Mouse (Mus musculus) liver, embryonic 14.5 days (tissue): ENCODE results near the gene Gm49027. TPM values are rescaled to one million over a fixed set of nuclear protein-coding genes. Genes with fewer than 3 reads are reported as not detected.

Experiments used
- ATAC-seq: fragments of 200-750 bp; cut with Nextera tagmentation; 2 replicates; pipeline ENCODE4 v1.8.0; 2017; ENCODE audit warnings: moderate number of reproducible peaks, mild to moderate bottlenecking, moderate library complexity; ENCODE audit not compliant: insufficient read depth
- DNase-seq, 3 experiments: peaks; one replicate each; pipeline ENCODE4 v3.0.0-alpha.2; 2012 to 2013; ENCODE audit warnings: low read depth in 3 of 3, low spot score in 3 of 3
- H3K27ac ChIP-seq: fragments of 300-500 bp; sonication (generic); 2 replicates; pipeline ENCODE4 v1.5.1; 2014; ENCODE audit warnings: moderate library complexity, mild to moderate bottlenecking, control low read depth, inconsistent platforms
- H3K27me3 ChIP-seq: fragments of 300-500 bp; sonication (generic); 2 replicates; pipeline ENCODE4 v1.6.1; 2014; ENCODE audit warnings: mild to moderate bottlenecking, low read length, moderate library complexity; ENCODE audit not compliant: control insufficient read depth, insufficient read depth
- H3K36me3 ChIP-seq: fragments of 300-500 bp; sonication (generic); replicated peaks from 2 replicates; pipeline ENCODE4 v1.6.1; 2014; ENCODE audit warnings: low read depth; ENCODE audit not compliant: control insufficient read depth, insufficient read depth
- H3K4me1 ChIP-seq, 2 experiments: fragments of 200-500 bp in 1 of 2; fragments of 300-500 bp in 1 of 2; sonication (generic) in 1 of 2; replicated peaks; 2 replicates each; pipeline ENCODE4 v1.6.1; 2012 to 2014; ENCODE audit warnings: antibody characterized with exemption in 1 of 2, inconsistent platforms in 1 of 2, low read length in 1 of 2; ENCODE audit not compliant: control insufficient read depth in 2 of 2, insufficient read depth in 2 of 2
- H3K4me2 ChIP-seq: fragments of 300-500 bp; sonication (generic); 2 replicates; pipeline ENCODE4 v1.6.1; 2014; ENCODE audit warnings: low read depth, mild to moderate bottlenecking, control low read depth, moderate library complexity
- H3K4me3 ChIP-seq, 2 experiments: fragments of 200-500 bp in 1 of 2; fragments of 300-500 bp in 1 of 2; sonication (generic) in 1 of 2; 2 replicates each; pipeline ENCODE4 v1.5.1; 2012 to 2014; ENCODE audit warnings: low read depth in 2 of 2, low read length in 2 of 2, mild to moderate bottlenecking in 2 of 2, control low read depth in 1 of 2, inconsistent platforms in 1 of 2, moderate library complexity in 1 of 2; ENCODE audit not compliant: insufficient read depth in 1 of 2
- H3K9ac ChIP-seq: fragments of 300-500 bp; sonication (generic); replicated peaks from 2 replicates; pipeline ENCODE4 v1.6.1; 2014; ENCODE audit warnings: mild to moderate bottlenecking, control low read depth, moderate library complexity
- H3K9me3 ChIP-seq: fragments of 300-500 bp; sonication (generic); 2 replicates; pipeline ENCODE4 v1.6.1; 2016; ENCODE audit warnings: low read length, mixed read lengths; ENCODE audit not compliant: control insufficient read depth
- CTCF ChIP-seq: IDR thresholded peaks from 2 replicates; pipeline ENCODE4 v1.5.1; 2016; ENCODE audit warnings: antibody characterized with exemption, low read depth, control low read depth
- EP300 ChIP-seq: IDR thresholded peaks from 2 replicates; pipeline ENCODE4 v1.6.1; 2016; ENCODE audit warnings: antibody characterized with exemption, low read depth
- WGBS: fragments of 180-500 bp; shearing (Covaris S2); extraction: QIAGEN DNeasy Blood & Tissue Kit; methylation state at CpG from one replicate; pipeline ENCODE4 v1.1.7; 2014; ENCODE audit not compliant: insufficient replicate concordance; 5-methylcytosine and 5-hydroxymethylcytosine counted together
- polyA plus RNA-seq, 2 experiments: library from polyadenylated mRNA; depleted of rRNA in 1 of 2; stranded (reverse) in 1 of 2; unstranded in 1 of 2; fragments of >200 nt; fragmentation: Nextera tagmentation in 1 of 2; extraction: Ambion mirVana in 1 of 2; gene quantifications; 2 replicates each; pipeline versions ENCODE4 v1.2.1 to v1.2.3; 2012 to 2014

The Gm49027 gene
- polyA plus RNA-seq (2012; rRNA removed): 0.28 and 0.44 TPM in 2 replicates
- 0.10 and 0.22 TPM in 2 replicates for polyA plus RNA-seq (2014; fragmentation: Nextera tagmentation; extraction: Ambion mirVana)

DNA sequence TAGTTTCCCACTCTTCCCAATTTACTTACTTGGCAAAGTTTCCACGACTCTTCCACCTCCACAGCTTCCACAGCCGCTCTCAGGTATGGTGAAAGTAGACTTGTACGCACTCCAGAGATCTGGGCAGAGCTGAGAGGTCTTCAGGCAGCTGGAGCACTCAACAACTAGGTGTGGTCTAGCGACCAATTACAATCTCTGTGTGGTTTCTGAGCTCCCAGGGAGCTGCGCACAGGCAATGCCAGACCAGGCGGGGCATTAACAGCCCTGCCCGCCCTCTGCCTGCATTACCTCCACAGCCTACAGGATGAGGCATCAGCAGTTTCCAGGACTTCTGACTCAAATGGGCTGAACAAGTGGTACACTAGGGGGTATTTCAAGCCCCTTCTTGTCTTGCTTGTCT lies at the start of gene Gm49027:
Gene Gm49027 (minus strand): TSS at position 208 of the 400 bp plus-strand sequence.
- Histone ChIP-seq H3K9ac (0 out of 2 replicates have a peak within 1 kb of the TSS, but pooled peaks have one; percentile 15), H3K4me3 (peak within 1 kb of the TSS; percentile 71 to 74), H3K9me3 (no peaks in the 10 kb centered on the region), H3K4me1 (peaks cover 10 to 11% of the 10 kb centered on the region in 2 experiments), H3K36me3 (peaks cover 3% of the 10 kb centered on the region; the same call in 1 of the 2 replicates), H3K27ac (no peak within 1 kb of the TSS), H3K27me3 (no peaks in the 10 kb centered on the region), H3K4me2 (peak within 1 kb of the TSS; percentile 97)
- 56% methylated on average over 7 of the region's 7 CpGs for WGBS
- ATAC-seq: no peak
- no peak for DNase-seq
- TF ChIP-seq CTCF: no peak
- TF ChIP-seq EP300: no peak

DNA sequence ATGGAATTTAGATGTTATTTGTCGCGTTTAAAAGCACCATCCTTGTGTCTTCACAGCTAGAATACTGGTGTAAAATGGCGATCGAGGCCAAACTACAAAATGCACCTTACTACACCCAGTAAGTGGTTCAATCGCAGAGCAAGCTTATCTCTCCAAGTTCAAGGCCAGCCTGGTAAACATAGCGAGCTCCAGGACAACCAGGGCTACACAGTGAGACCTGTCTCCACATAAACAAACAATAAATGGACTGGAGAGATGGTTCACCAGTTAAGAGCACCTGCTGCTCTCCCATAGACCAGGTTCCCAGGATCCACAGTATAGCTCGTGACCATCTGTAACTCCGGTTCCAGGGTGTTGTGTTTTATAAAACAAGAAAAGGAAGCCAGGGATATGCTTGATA lies 48.1 kb upstream of the Gm49027 start:
- peaks cover 4 to 8% of the 10 kb centered on the region in 2 experiments; a peak in 3 of 4 replicates for H3K4me1 ChIP-seq
- TF ChIP-seq EP300 (no peak), CTCF (no peak)
- no peaks in the 10 kb centered on the region for H3K9me3 ChIP-seq
- no peaks in the 10 kb centered on the region for H3K27me3 ChIP-seq
- peak overlapping the region; percentile 94 for H3K4me2 ChIP-seq
- DNase-seq: peak in 1 of 3 experiments; percentile 1
- ATAC-seq: 0 out of 2 replicates have a peak, but pooled peaks have one; percentile 7
- H3K4me3 ChIP-seq: peak overlapping the region; percentile 8 to 92; a peak in 2 of 4 replicates
- peaks cover 5% of the 10 kb centered on the region for H3K36me3 ChIP-seq
- WGBS: 55% methylated on average over 8 of the region's 8 CpGs
- H3K27ac ChIP-seq: no peak overlapping the region
- no peak overlapping the region for H3K9ac ChIP-seq

DNA sequence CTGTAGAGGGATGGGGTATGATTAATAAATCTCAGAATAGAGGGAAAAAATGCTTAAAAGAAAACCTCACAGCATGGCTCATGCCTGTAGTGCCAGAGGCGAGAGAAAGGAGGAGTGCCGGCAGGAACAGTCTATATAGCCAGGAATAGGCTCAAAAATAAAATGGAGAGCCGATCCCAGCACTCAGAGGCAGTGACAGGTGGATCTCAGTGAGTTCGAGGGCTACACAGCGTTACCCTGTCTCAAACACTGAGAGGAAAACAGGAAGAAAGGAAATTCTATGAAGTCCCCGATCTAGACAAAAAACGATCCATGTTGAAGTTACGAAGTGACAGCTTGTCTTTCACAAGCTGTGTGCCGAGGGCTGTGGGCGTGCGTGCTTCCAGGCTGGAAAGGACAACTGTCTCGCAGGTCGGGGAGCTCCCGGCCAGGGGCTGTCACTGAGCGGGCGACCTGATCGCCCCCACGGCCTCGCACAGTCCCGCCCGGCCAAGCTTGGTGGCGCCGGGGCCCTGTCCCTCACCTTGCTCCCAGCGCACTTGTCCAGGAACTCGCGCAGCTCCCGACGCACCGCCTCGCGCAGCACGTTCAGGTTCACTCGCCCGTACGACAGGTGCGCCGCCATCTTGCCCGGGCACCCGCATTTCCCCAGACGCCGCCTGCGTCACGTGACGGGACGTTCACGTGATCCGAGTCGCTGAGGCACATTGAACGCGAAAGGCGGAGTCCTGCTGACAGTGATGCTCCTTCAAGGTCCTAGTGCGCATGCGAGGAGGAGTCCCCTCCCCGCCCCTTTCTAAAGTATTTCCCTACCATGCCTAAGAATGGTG lies 47.3 kb upstream of the Gm49027 start, which contains the start of gene Vps33a:
Gene Vps33a (minus strand): TSS at position 682 of the 830 bp plus-strand sequence.
- Histone ChIP-seq H3K36me3 (peaks cover 5% of the 10 kb centered on the region), H3K9me3 (no peaks in the 10 kb centered on the region), H3K4me3 (peak within 1 kb of the TSS; percentile 74 to 92), H3K4me1 (peaks cover 4 to 8% of the 10 kb centered on the region in 2 experiments; a peak in 3 of 4 replicates), H3K4me2 (peak within 1 kb of the TSS; percentile 94), H3K9ac (peak within 1 kb of the TSS; percentile 91), H3K27ac (peak within 1 kb of the TSS; percentile 49), H3K27me3 (no peaks in the 10 kb centered on the region)
- DNase-seq: peak; percentile 98
- TF ChIP-seq EP300: no peak
- no peak for TF ChIP-seq CTCF
- ATAC-seq: peak; percentile 89
- under 1% methylated on average over 54 of the region's 54 CpGs for whole genome bisulfite sequencing

DNA sequence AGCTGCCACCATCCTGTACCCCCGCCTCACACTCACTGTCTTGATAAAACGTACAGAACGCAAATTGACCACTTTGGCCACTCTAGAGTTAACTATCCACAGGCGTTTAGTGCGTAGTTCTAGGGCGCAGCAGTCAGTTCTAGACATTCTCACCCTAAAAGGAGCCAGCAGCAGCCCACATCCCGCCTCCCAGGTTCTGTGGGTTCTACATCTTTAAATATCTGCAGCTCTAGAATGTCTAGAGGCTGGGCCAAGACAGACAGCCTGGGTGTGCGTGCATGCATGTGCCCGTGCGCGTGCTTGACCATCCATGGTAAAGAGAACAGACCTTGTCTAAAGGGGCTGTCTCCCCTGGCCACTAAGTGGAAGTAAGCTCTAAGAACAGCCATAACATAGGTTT lies 35.8 kb upstream of the Gm49027 start:
- no peak overlapping the region for H3K4me3 ChIP-seq
- ATAC-seq: no peak
- no peak overlapping the region for H3K9ac ChIP-seq
- no peak overlapping the region for H3K27ac ChIP-seq
- DNase-seq: no peak
- H3K4me1 ChIP-seq: no peaks in the 10 kb centered on the region
- H3K4me2 ChIP-seq: no peak overlapping the region
- no peaks in the 10 kb centered on the region for H3K9me3 ChIP-seq
- H3K27me3 ChIP-seq: no peaks in the 10 kb centered on the region
- H3K36me3 ChIP-seq: peaks cover 26% of the 10 kb centered on the region
- 88% methylated on average over 11 of the region's 11 CpGs for WGBS
- no peak for TF ChIP-seq CTCF
- no peak for TF ChIP-seq EP300

DNA sequence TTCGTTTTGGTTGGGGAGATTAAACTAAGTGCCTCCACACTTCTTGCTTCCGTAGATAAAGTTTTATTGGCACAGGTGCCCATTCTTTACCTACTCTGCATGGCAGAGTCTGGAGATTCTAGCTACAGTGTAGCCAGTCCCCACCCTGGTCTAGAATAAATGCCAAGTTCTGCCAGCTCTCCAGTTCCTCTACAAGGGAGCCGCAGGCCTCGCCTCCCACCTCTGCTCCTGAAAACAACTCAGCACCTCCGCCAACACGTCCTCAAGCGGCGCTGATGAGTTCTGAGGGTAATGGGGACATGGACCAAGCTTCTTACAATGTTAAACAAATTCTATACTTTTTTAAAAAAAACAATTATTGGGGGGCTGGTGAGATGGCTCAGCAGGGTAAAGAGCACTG lies 34.3 kb upstream of the Gm49027 start:
- ATAC-seq: no peak
- Histone ChIP-seq H3K9ac (no peak overlapping the region), H3K36me3 (peaks cover 26% of the 10 kb centered on the region), H3K27me3 (no peaks in the 10 kb centered on the region), H3K27ac (no peak overlapping the region), H3K4me2 (no peak overlapping the region), H3K9me3 (no peaks in the 10 kb centered on the region), H3K4me3 (no peak overlapping the region), H3K4me1 (peaks cover 0 to 7% of the 10 kb centered on the region in 2 experiments; a peak in 2 of 4 replicates)
- whole genome bisulfite sequencing: 85% methylated on average over 8 of the region's 8 CpGs
- TF ChIP-seq EP300: no peak
- no peak for TF ChIP-seq CTCF
- no peak for DNase-seq
